Mouse (Mus musculus): ENCODE data around the gene Cstf2t. TPM values are rescaled to one million over a fixed set of nuclear protein-coding genes. Genes with fewer than 3 reads are reported as not detected.

The Cstf2t gene
- 10 to 100 TPM; 77.7 to 77.8 TPM for total RNA-seq (2021)

DNA sequence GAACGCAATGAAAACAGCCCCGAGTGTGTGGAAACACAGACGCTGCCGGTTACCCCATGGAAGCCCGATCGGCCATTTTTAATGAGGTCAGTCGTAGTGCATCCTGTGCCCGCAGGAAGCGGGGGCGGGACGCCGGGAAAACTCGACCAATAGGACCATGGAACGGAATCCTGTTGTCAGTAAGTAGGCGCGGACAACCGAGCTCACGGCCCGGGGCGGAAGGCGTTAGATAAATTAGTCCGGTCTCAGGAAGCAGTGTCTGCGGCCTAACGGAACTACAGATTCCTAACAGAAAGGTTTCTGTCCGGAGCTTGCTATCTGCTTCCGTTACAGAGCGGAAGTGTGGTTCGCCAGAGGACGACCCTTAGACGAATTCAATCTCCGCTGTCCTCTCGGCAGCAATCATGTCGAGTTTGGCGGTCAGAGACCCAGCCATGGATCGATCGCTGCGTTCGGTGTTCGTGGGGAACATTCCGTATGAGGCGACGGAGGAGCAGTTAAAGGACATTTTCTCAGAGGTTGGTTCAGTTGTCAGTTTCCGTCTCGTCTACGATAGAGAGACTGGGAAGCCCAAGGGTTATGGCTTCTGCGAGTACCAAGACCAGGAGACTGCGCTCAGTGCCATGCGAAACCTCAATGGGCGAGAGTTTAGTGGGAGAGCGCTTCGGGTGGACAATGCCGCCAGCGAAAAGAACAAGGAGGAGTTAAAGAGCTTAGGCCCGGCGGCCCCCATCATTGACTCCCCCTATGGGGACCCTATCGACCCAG lies at the start of gene Cstf2t:
TSS of gene Cstf2t (plus strand) at position 176 of the 768 bp plus-strand sequence.
- peak; percentile 99 for DNase-seq

GRCm38 (mm10) chr19:31038951-31039350 lies 43.7 kb upstream of the Cstf2t start:
- DNase-seq = no peak

GRCm38 (mm10) chr19:31040948-31041847 lies 41.4 kb upstream of the Cstf2t start:
- no peak for DNase-seq

DNA sequence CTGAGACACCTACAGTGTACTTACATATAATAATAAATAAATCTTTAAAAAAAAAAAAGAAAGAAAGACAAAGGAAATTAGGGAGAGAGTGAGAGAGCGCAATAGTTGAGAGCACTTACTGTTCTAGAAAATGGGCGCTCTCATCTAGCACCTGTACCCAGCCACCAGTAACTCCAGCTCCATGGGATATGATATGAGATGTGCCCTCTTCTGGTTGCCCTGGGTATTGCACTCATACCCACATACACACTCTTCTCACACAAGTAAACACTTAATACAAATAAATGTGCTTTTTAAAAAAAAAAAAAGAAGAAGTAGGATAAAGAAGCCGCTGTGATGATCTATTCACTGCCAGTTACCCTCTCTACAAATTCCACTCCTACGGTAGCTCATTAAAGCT lies 36.0 kb upstream of the Cstf2t start:
- no peak for DNase-seq

DNA sequence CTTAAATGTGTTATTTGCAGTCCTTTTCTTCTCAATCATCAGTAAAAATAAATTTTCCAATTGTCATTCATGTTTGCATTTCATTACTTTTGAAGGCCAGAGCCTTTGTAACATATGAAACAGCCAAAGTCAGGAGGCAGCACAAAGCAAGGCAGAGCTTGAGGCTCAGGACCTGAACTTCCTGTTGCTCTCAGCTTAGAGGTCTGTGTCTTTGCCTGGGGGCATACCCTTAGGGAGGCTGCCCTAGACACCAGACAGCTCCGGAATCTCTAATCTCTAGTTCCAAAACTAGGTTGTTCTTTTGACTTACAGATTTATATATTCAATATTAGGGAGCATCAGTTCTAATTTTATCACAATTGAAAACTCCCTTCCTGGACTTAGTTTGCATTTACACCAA lies 17.9 kb upstream of the Cstf2t start:
- DNase-seq = no peak

DNA sequence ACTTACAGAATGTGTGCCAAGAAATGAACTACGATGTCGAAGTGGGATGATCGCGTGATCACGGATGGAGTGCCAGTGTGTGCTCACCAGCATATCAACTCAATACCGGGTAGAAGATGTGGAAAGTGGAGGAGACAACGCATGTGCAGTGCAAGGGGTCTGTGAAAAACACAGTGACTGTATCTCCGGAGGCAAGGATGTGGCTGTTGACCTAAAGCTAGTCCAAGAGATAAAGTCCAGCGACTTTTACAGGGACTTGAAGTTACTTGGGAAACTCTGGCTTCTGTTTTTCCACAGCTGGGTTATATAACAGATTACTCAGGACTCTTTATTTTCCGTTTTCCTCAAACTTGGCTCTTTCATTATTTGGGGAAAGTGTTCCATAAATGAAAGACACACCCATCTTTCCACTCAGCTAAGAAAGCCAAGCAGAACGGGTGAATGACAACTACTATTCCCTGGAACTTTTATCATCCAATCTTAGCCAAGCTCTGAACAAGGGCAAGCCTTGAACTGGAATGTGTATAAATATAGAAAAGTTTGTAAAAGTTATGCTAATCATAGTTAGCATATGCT lies 17.3 kb upstream of the Cstf2t start:
- no peak for DNase-seq

DNA sequence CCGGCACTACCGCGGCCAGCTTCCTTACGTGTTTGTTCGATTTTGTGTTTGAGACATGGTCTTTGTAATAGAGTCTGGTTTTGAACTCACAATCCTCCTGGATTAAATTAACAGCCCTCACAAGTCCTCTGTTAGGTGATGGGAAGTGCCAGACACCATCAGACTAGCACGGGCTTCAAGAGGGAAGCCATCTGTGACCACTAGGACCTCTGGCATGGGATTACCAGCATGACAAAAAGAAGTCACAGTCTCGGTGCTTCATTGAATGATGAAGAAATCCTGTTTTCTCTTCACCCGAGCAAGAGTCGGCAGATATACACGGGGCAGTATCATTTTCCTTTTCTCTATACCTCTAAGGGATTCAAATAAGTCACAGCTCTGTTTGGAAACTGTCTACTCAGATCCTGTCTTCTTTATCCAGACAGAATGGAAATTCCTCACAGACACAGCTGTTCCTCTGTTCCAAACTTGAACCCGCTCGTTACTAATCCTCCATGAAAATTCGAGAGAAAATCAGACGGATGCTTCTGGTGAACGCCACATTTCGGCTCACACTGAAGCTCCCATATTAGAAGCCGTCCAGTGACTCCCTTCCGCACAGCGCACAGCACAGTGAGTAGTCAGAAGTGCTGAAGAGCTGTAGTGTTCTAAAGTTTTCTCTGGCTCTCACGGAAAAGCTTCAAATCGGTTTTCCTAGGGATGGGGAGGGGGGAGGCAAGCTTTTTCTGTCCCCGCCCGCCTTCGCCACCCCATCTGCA lies 8.5 kb upstream of the Cstf2t start:
- no peak for DNase-seq

- no peak for DNase-seq
These were observed 7.9 kb upstream of the Cstf2t start for GRCm38 (mm10) chr19:31074717-31075063.

GRCm38 (mm10) chr19:31076106-31076505 lies 6.5 kb upstream of the Cstf2t start:
- no peak for DNase-seq

DNA sequence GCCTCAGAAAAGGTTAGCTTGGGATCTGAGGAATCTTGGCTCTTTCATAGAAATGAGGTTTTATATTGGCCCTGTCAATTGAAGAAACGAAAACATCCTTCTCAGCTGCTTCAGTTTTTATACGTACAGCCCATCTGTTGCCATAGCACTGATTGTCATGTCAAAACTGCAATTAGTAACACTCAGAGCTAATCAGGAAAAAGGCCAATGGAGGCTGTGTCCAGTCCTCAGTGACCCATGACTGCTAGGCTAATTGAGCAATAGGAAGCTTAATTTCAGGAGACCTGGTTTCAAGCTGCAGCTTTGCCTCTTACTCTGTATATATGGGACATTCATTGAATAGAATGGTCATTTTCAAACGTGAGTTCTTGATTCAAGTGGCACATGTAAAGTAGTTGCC lies 4.4 kb upstream of the Cstf2t start:
- no peak for DNase-seq

DNA sequence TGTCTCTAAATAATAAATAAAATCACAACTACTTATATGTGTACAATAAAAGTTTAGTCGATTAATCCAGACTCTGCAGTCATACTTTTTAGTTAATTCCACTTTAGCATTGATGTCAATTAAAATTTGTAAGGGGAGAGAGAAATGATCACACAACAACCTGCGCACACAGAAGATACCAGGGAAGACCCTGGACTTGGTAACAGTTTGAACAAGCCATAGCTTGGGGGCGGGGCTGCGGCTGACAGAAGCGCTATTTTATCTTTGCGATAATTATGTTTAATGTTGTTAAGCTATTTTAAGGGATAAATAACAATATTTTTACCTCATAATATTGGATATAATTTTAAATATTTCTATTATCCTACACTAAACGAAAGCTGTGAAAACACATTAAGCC lies 411 bp upstream of the Cstf2t start:
- DNase-seq = no peak

DNA sequence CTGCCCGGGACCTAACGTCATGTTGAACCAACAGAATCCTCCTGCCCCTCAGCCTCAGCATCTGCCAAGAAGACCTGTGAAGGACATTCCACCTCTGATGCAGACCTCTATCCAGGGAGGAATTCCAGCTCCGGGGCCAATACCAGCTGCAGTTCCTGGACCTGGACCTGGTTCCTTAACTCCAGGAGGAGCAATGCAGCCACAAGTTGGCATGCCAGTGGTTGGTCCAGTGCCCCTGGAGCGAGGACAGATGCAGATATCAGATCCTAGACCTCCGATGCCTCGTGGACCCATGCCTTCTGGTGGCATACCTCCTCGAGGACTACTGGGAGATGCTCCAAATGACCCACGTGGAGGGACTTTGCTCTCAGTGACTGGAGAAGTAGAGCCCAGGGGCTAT lies 1.1 kb downstream of the Cstf2t start:
- no peak for DNase-seq

- no peak for DNase-seq
These were observed 15.2 kb downstream of the Cstf2t start for GRCm38 (mm10) chr19:31097857-31098256.

DNA sequence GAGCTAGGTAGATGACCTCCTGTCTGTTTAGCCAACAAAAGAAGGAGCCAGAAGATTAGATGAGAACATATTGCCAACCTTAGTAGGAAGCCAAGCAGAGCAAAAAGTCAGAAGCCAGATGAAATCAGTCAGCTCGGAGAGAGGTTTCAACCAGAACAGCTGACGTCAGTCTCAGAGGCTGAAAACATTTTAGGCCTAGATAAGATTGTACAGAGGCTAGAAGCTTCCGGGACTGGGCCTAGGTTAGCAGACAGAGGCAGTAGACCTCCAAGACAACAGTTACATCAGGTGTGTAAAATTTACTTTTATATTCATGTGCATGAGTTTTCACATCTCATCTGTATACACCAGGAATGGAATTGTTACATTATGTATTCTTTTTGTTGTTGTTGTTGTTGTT lies 16.7 kb downstream of the Cstf2t start:
- no peak for DNase-seq

DNA sequence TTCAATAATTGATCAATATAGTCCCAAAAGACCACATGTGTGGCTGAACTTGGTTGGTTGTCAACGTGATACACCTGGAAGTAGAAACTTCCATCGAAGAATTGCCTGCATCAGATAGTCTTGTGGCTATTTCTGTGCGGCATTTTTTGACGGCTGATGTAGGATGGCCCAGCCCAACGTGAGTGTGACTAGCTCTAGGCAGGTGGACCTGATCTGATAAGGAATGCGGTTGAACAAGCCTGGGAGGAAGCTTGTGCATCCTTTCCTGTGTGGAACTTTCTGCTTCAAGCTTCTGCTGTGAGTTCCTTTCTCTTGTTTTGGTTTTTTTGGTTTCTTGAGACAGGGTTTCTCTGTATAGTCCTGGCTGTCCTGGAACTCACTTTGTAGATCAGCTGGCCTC lies 22.1 kb downstream of the Cstf2t start:
- DNase-seq = no peak

DNA sequence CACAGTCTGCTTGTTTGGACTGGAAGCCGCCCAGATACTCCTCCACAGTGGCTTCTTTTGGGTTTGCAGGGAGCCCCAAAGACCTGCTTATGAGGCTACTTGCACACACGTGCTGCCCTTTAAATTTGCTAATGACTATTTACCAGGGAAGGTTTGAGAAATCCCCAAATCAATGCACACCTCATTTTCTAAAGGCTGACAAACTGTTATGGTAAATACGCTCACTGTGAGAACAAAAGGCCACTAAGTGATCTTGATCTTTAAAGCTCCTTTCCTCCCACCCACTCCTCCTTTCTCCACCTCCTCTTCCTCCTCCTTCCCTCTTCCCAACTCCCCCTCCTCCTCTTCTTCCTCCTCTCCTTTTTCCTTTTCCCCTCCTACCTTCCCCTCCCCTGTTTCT lies 23.4 kb downstream of the Cstf2t start:
- DNase-seq = no peak

GRCm38 (mm10) chr19:31106835-31107554 lies 24.4 kb downstream of the Cstf2t start:
- DNase-seq = no peak

DNA sequence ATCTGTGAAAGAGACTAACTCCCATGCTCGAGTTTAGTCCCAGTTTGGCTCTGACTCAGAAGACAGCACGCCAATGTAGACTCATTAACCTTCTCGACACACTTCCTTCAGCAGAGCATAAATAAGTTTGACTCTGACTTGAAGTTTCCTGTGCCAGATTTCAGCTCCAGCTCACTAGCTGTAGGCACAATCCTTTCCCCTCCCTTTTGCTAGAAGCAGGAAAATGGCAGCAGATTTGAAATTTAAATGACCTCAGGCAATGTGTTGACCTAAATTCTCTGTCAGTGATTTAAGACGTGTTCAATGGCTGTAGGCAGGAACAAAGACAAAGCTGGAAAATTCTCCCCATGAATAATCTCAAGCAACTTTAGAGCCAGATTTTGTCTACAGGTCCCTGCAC lies 32.1 kb downstream of the Cstf2t start:
- no peak for DNase-seq

DNA sequence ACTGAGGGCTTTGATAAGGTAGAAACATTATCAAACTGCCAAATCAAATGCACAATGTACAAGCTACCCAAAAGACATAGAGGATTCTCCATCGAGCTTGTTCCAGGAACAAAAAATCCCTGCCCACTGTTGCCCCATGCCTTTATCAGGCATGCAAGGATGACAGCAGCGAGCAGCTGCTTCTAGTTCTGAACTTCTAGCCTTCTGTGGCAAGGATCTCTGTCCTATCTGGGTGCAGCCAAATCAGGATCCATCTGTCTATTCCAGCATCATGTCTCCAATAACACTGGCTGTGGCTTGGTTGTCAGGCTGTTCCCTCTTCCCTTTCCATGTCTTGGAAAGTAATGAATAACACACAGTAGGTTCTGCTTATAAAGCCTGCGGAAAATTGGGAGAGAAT lies 42.0 kb downstream of the Cstf2t start:
- DNase-seq = no peak

GRCm38 (mm10) chr19:31132614-31133013 lies 50.0 kb downstream of the Cstf2t start:
- no peak for DNase-seq

- no peak for DNase-seq
These were observed 53.7 kb downstream of the Cstf2t start for GRCm38 (mm10) chr19:31136316-31136715.
